Mouse (Mus musculus) bone marrow macrophage, adult 2 months (primary cell): ENCODE results near the gene Enpp7. TPM values are rescaled to one million over a fixed set of nuclear protein-coding genes. Genes with fewer than 3 reads are reported as not detected.

Experiments used
- H3K27ac ChIP-seq: 2 replicates; pipeline ENCODE4 v1.5.1; 2012; ENCODE audit warnings: low read depth, low read length; ENCODE audit not compliant: insufficient read depth
- H3K4me1 ChIP-seq: 2 replicates; pipeline ENCODE4 v1.6.1; 2012; ENCODE audit warnings: low read length; ENCODE audit not compliant: control insufficient read depth, insufficient read depth
- H3K4me3 ChIP-seq: 2 replicates; pipeline ENCODE4 v1.5.1; 2012; ENCODE audit warnings: mild to moderate bottlenecking, low read length, moderate library complexity; ENCODE audit not compliant: insufficient read depth
- CTCF ChIP-seq: IDR thresholded peaks from 2 replicates; pipeline ENCODE4 v1.5.1; 2012; ENCODE audit warnings: low read depth, mild to moderate bottlenecking, low read length, moderate library complexity
- POLR2A ChIP-seq: IDR thresholded peaks from 2 replicates; pipeline ENCODE4 v1.6.1; 2012; ENCODE audit warnings: mild to moderate bottlenecking, low read depth, low read length, borderline replicate concordance
- polyA plus RNA-seq: library from polyadenylated mRNA; stranded (reverse); fragments of >200 nt; gene quantifications from 2 replicates; pipeline ENCODE4 v1.2.4, GENCODE M21; 2012; ENCODE audit not compliant: missing spikeins, insufficient read depth, insufficient read length

Gene Enpp7
- polyA plus RNA-seq, result not detected in 2 replicates

GRCm38 (mm10) chr11:118987999-118988398 is at the start of gene Enpp7:
Enpp7 (plus strand) TSS chr11:118988188.
- no peak for TF ChIP-seq POLR2A
- no peak for TF ChIP-seq CTCF
- Histone ChIP-seq H3K4me3 (no peak within 1 kb of the TSS), H3K4me1 (no peaks in the 10 kb centered on the region), H3K27ac (no peak within 1 kb of the TSS)

- Histone ChIP-seq H3K4me3 (no peak overlapping the region), H3K4me1 (no peaks in the 10 kb centered on the region), H3K27ac (no peak overlapping the region)
- TF ChIP-seq CTCF, result no peak
- no peak for TF ChIP-seq POLR2A
These were observed 48.3 kb upstream of the Enpp7 start for GRCm38 (mm10) chr11:118939731-118940130.

- H3K27ac ChIP-seq, result no peak overlapping the region
- no peak overlapping the region for H3K4me3 ChIP-seq
- H3K4me1 ChIP-seq, result no peaks in the 10 kb centered on the region
- TF ChIP-seq POLR2A (no peak), CTCF (no peak)
These were observed 47.4 kb upstream of the Enpp7 start for GRCm38 (mm10) chr11:118940539-118940938.

- H3K4me1 ChIP-seq, result no peaks in the 10 kb centered on the region
- H3K4me3 ChIP-seq, result no peak overlapping the region
- no peak overlapping the region for H3K27ac ChIP-seq
- no peak for TF ChIP-seq POLR2A
- no peak for TF ChIP-seq CTCF
These were observed 46.7 kb upstream of the Enpp7 start for GRCm38 (mm10) chr11:118941268-118941667.

GRCm38 (mm10) chr11:118945868-118946267 is 42.1 kb upstream of the Enpp7 start:
- TF ChIP-seq CTCF, result no peak
- no peak for TF ChIP-seq POLR2A
- Histone ChIP-seq H3K4me1 (no peaks in the 10 kb centered on the region), H3K4me3 (no peak overlapping the region), H3K27ac (no peak overlapping the region)

- TF ChIP-seq CTCF (no peak), POLR2A (no peak)
- Histone ChIP-seq H3K4me3 (no peak overlapping the region), H3K4me1 (no peaks in the 10 kb centered on the region), H3K27ac (no peak overlapping the region)
These were observed 33.0 kb upstream of the Enpp7 start for GRCm38 (mm10) chr11:118955016-118955415.

- no peak overlapping the region for H3K27ac ChIP-seq
- no peak for TF ChIP-seq CTCF
- no peak for TF ChIP-seq POLR2A
- H3K4me3 ChIP-seq, result no peak overlapping the region
- no peaks in the 10 kb centered on the region for H3K4me1 ChIP-seq
These were observed 30.9 kb upstream of the Enpp7 start for GRCm38 (mm10) chr11:118957070-118957471.

- Histone ChIP-seq H3K27ac (no peak overlapping the region), H3K4me3 (no peak overlapping the region), H3K4me1 (no peaks in the 10 kb centered on the region)
- TF ChIP-seq CTCF, result no peak
- TF ChIP-seq POLR2A, result no peak
These were observed 27.3 kb upstream of the Enpp7 start for GRCm38 (mm10) chr11:118960649-118961048.

GRCm38 (mm10) chr11:118962478-118962877 is 25.5 kb upstream of the Enpp7 start:
- TF ChIP-seq POLR2A (no peak), CTCF (no peak)
- no peaks in the 10 kb centered on the region for H3K4me1 ChIP-seq
- no peak overlapping the region for H3K4me3 ChIP-seq
- no peak overlapping the region for H3K27ac ChIP-seq

GRCm38 (mm10) chr11:118963926-118964325 is 24.1 kb upstream of the Enpp7 start:
- H3K27ac ChIP-seq, result no peak overlapping the region
- TF ChIP-seq POLR2A, result no peak
- TF ChIP-seq CTCF, result no peak
- H3K4me1 ChIP-seq, result no peaks in the 10 kb centered on the region
- no peak overlapping the region for H3K4me3 ChIP-seq

GRCm38 (mm10) chr11:118965078-118965477 is 22.9 kb upstream of the Enpp7 start:
- no peak for TF ChIP-seq CTCF
- no peak for TF ChIP-seq POLR2A
- no peak overlapping the region for H3K4me3 ChIP-seq
- H3K27ac ChIP-seq, result no peak overlapping the region
- H3K4me1 ChIP-seq, result no peaks in the 10 kb centered on the region
